Mouse (Mus musculus) monocyte, adult 5-6 weeks (primary cell): ENCODE measurements around the gene Ctsh. TPM values are rescaled to one million over a fixed set of nuclear protein-coding genes. Genes with fewer than 3 reads are reported as not detected.

Experiments
- total RNA-seq: library from RNA; stranded (forward); fragments of 200-1000, 200-491, 200-594 nt; gene quantifications from 3 replicates; pipeline ENCODE4 v1.2.3, GENCODE M21; 2017

Ctsh gene
- total RNA-seq, 1 experiment from 2014 or later, result 169 TPM

Other genes starting within 250 kb of the Ctsh start
- gene Rasgrf1, start 144.2 kb upstream of the Ctsh start, total RNA-seq, result 0.10 to 0.32 TPM (median 0.29 TPM) in 3 replicates
- 337 to 441 TPM (median 353 TPM) in 3 replicates for gene Morf4l1, start 60.6 kb downstream of the Ctsh start, total RNA-seq
- gene Adamts7, start 108.9 kb downstream of the Ctsh start, total RNA-seq, result not detected in 3 replicates
- gene Tbc1d2b, start 216.7 kb downstream of the Ctsh start, total RNA-seq, result 51.8 to 93.0 TPM (median 58.5 TPM) in 3 replicates